Mouse (Mus musculus) cerebellum, adult 9-11 months (tissue): ENCODE data around the gene Ppp2r2c.

ENCODE experiments used
- DNase-seq: peaks from one replicate; pipeline ENCODE4 v3.0.0; 2022

Ppp2r2c gene

GRCm38 (mm10) chr5:36868266-36869090, at the start of gene Ppp2r2c:
Gene Ppp2r2c (plus strand): TSS chr5:36868513.
- peak; percentile 86 for DNase-seq

GRCm38 (mm10) chr5:36819742-36820141, 48.6 kb upstream of the Ppp2r2c start:
- DNase-seq, result no peak

- DNase-seq, result no peak
Measured at GRCm38 (mm10) chr5:36820142-36820541, 48.2 kb upstream of the Ppp2r2c start.

- DNase-seq, result no peak
Measured at GRCm38 (mm10) chr5:36822907-36823306, 45.4 kb upstream of the Ppp2r2c start.

- DNase-seq, result no peak
Measured at GRCm38 (mm10) chr5:36829098-36829497, 39.2 kb upstream of the Ppp2r2c start.

GRCm38 (mm10) chr5:36829913-36830879, 38.1 kb upstream of the Ppp2r2c start, which contains the start of gene Man2b2:
Gene Man2b2 (minus strand): TSS chr5:36830653.
- DNase-seq, result peak; percentile 88

- peak; percentile 69 for DNase-seq
Measured at GRCm38 (mm10) chr5:36831272-36831671, 37.0 kb upstream of the Ppp2r2c start.

GRCm38 (mm10) chr5:36835933-36836332, 32.4 kb upstream of the Ppp2r2c start:
- DNase-seq, result peak; percentile 82

- DNase-seq, result peak; percentile 84
Measured at GRCm38 (mm10) chr5:36839032-36839431, 29.3 kb upstream of the Ppp2r2c start.

- no peak for DNase-seq
Measured at GRCm38 (mm10) chr5:36839602-36840001, 28.7 kb upstream of the Ppp2r2c start.

GRCm38 (mm10) chr5:36840092-36840491, 28.2 kb upstream of the Ppp2r2c start:
- DNase-seq, result no peak

GRCm38 (mm10) chr5:36841701-36842100, 26.6 kb upstream of the Ppp2r2c start:
- DNase-seq, result no peak

GRCm38 (mm10) chr5:36844490-36844889, 23.8 kb upstream of the Ppp2r2c start:
- no peak for DNase-seq

- no peak for DNase-seq
Measured at GRCm38 (mm10) chr5:36851572-36851971, 16.7 kb upstream of the Ppp2r2c start.

- no peak for DNase-seq
Measured at GRCm38 (mm10) chr5:36855180-36855579, 13.1 kb upstream of the Ppp2r2c start.

- DNase-seq, result no peak
Measured at GRCm38 (mm10) chr5:36856529-36856928, 11.8 kb upstream of the Ppp2r2c start.

- DNase-seq, result no peak
Measured at GRCm38 (mm10) chr5:36857546-36857945, 10.8 kb upstream of the Ppp2r2c start.

- no peak for DNase-seq
Measured at GRCm38 (mm10) chr5:36861084-36861483, 7.2 kb upstream of the Ppp2r2c start.

GRCm38 (mm10) chr5:36866701-36867250, 1.5 kb upstream of the Ppp2r2c start:
- peak; percentile 61 for DNase-seq

GRCm38 (mm10) chr5:36867561-36867960, 752 bp upstream of the Ppp2r2c start:
- DNase-seq, result peak; percentile 66

- DNase-seq, result peak; percentile 84
Measured at GRCm38 (mm10) chr5:36869186-36869577, 869 bp downstream of the Ppp2r2c start.

- DNase-seq, result peak; percentile 88
Measured at GRCm38 (mm10) chr5:36869578-36870236, 1.4 kb downstream of the Ppp2r2c start.

GRCm38 (mm10) chr5:36870916-36871315, 2.6 kb downstream of the Ppp2r2c start:
- DNase-seq, result no peak
